Mouse (Mus musculus) heart, embryonic 14.5 days (tissue): ENCODE data around the gene Nabp1. TPM values are rescaled to one million over a fixed set of nuclear protein-coding genes. Genes with fewer than 3 reads are reported as not detected.

Experiments used
- ATAC-seq: fragments of 200-750 bp; cut with Nextera tagmentation; 2 replicates; pipeline ENCODE4 v1.8.0; 2017; ENCODE audit warnings: low read depth, moderate TSS enrichment; ENCODE audit not compliant: insufficient number of reproducible peaks, insufficient read depth, low FRiP score
- H3K27ac ChIP-seq, 2 experiments: fragments of 200-500 bp in 1 of 2; fragments of 300-500 bp in 1 of 2; sonication (generic) in 1 of 2; replicated peaks in 1 of 2; 2 replicates each; pipeline ENCODE4 v1.5.1; 2012 to 2014; ENCODE audit warnings: low read depth in 2 of 2, low read length in 2 of 2, control low read depth in 1 of 2, mild to moderate bottlenecking in 1 of 2, mixed read lengths in 1 of 2; ENCODE audit not compliant: control insufficient read depth in 1 of 2, insufficient read depth in 1 of 2
- H3K27me3 ChIP-seq: fragments of 300-500 bp; sonication (generic); 2 replicates; pipeline ENCODE4 v1.6.1; 2014; ENCODE audit warnings: mild to moderate bottlenecking, low read length, control low read depth; ENCODE audit not compliant: control insufficient read depth, insufficient read depth
- H3K36me3 ChIP-seq: fragments of 300-500 bp; sonication (generic); 2 replicates; pipeline ENCODE4 v1.6.1; 2014; ENCODE audit warnings: mild to moderate bottlenecking, control low read depth, low read length, mixed read lengths; ENCODE audit not compliant: control insufficient read depth, insufficient read depth
- H3K4me1 ChIP-seq, 2 experiments: fragments of 200-500 bp in 1 of 2; fragments of 300-500 bp in 1 of 2; sonication (generic) in 1 of 2; 2 replicates each; pipeline ENCODE4 v1.6.1; 2012 to 2014; ENCODE audit warnings: low read length in 2 of 2, control low read depth in 1 of 2, mixed read lengths in 1 of 2; ENCODE audit not compliant: control insufficient read depth in 2 of 2, insufficient read depth in 2 of 2
- H3K4me2 ChIP-seq: fragments of 300-500 bp; sonication (generic); 2 replicates; pipeline ENCODE4 v1.6.1; 2014; ENCODE audit warnings: mild to moderate bottlenecking, low read length
- H3K4me3 ChIP-seq, 2 experiments: fragments of 200-500 bp in 1 of 2; fragments of 300-500 bp in 1 of 2; sonication (generic) in 1 of 2; 2 replicates each; pipeline ENCODE4 v1.5.1; 2012 to 2014; ENCODE audit warnings: low read length in 2 of 2, mild to moderate bottlenecking in 2 of 2, control low read depth in 1 of 2, low read depth in 1 of 2, moderate library complexity in 1 of 2; ENCODE audit not compliant: control insufficient read depth in 1 of 2, insufficient read depth in 1 of 2
- H3K9ac ChIP-seq: fragments of 300-500 bp; sonication (generic); 2 replicates; pipeline ENCODE4 v1.6.1; 2014; ENCODE audit warnings: mild to moderate bottlenecking, low read length
- H3K9me3 ChIP-seq: fragments of 300-500 bp; sonication (generic); 2 replicates; pipeline ENCODE4 v1.6.1; 2016; ENCODE audit warnings: low read length, control low read depth; ENCODE audit not compliant: control insufficient read depth
- WGBS: fragments of 180-500 bp; shearing (Covaris S2); extraction: QIAGEN DNeasy Blood & Tissue Kit; methylation state at CpG from one replicate; pipeline ENCODE4 v1.1.7; 2014; 5-methylcytosine and 5-hydroxymethylcytosine counted together
- polyA plus RNA-seq: library from polyadenylated mRNA; unstranded; fragments of >200 nt; fragmentation: Nextera tagmentation; extraction: Ambion mirVana; gene quantifications from 2 replicates; pipeline ENCODE4 v1.2.1, GENCODE M21; 2014

Nabp1 gene
- 19.8 and 22.4 TPM in 2 replicates for polyA plus RNA-seq

DNA sequence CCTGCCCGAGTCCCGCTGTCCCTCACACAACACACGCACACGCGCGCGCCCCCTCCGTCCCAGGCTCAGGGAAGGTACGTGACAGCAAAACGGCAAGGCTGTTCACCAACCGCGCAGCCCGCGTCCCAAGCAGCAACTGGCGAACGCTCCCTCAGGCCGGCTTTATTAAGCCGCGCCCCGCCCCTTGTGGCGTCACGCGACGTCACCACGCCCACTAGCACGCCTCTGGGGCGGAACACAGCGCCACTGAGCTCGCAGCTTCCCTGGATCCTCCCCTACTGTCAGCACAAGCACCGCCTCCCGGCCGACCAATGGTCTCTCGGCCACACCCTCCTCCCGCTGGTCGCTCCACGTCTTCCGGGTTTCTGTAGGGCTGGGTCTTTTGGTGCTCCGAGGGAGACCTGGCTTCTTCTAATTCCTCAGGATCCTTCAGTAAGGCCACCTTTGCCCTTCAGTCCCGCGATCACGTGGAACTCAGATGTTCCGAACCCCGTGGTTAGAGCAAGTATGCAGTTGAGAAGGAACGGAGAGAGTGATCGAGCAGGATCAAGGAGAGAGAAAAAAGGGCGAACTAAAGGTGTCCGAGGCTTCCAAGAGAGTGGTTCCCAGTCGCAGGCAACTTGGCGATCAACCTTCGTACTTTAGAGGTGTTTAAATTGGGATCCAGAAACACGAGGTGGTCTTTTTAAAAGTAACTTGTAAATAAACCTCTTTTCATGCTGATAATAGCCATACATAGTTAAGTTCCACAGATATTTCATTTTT is at the start of gene Nabp1:
Gene Nabp1, minus strand, starts transcription at position 164 of the 765 bp plus-strand sequence.
- no peaks in the 10 kb centered on the region for H3K9me3 ChIP-seq
- H3K27me3 ChIP-seq: no peaks in the 10 kb centered on the region
- H3K4me2 ChIP-seq: peak within 1 kb of the TSS; percentile 91
- H3K4me3 ChIP-seq: peak within 1 kb of the TSS; percentile 67 to 92
- 1% methylated on average over 51 of the region's 51 CpGs for WGBS
- H3K27ac ChIP-seq: peak within 1 kb of the TSS; percentile 94 to 95
- H3K9ac ChIP-seq: peak within 1 kb of the TSS; percentile 89
- H3K36me3 ChIP-seq: peaks cover 9% of the 10 kb centered on the region
- 0 out of 4 replicates have a peak, but pooled peaks cover 2 to 3% of the 10 kb centered on the region in 2 experiments for H3K4me1 ChIP-seq
- peak; percentile 100 for ATAC-seq

DNA sequence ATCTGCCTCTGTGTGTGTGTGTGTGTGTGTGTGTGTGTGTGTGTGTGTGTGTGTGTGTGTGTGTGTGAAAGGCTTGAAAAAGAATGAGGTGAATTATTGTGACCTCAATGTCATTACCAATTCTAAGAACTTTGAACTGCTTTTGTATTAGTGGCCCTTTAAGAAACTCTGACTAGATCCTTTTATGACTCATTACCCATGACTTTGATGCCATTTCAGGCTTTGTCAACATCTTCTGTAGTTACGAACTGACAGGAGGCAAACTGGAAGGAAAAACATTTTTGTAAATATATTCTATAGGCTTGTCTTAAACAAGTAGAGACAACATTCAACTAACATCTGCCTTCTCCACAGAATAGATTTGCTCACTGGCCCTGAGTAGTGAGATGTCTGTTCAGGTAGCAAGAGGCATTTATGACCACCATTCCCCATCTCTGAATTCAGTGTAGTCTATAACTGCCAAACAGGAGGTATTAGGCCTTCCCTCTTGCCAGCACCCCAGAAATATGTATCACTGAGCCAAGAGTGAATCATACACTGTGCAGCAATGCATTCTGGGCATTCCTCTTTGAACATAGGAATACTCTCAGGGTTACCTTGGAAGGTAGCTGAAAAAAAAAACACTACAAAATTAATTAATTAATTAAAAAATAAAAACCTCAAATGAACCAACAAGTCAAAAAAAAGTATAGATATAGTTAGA is 47.5 kb upstream of the Nabp1 start:
- Histone ChIP-seq H3K36me3 (no peaks in the 10 kb centered on the region), H3K9ac (no peak overlapping the region), H3K4me3 (no peak overlapping the region), H3K4me1 (peaks cover 10 to 14% of the 10 kb centered on the region in 2 experiments), H3K4me2 (no peak overlapping the region), H3K27ac (no peak overlapping the region), H3K27me3 (no peaks in the 10 kb centered on the region), H3K9me3 (no peaks in the 10 kb centered on the region)
- no peak for ATAC-seq
- 52% methylated on average over 1 of the region's 1 CpGs for WGBS

DNA sequence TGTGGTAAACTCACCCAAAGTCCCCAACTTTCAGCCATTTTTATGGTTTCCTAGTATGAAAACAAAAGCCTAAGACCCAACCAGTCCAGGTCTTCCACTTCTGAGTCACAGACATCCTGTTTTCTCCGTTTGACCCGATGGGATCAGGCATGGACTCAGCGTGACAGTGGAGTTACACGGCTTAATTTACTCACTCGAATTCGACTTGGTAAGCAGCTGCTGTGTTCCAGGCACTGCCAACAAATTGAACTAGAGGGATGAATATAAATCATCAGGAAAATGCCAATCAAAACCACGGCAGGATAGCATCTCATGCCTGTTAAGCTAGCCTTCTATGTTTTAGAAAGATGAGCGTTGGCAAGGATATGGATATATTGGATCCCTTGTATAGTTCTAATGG is 43.4 kb upstream of the Nabp1 start:
- 85% methylated on average over 8 of the region's 8 CpGs for WGBS
- Histone ChIP-seq H3K9me3 (no peaks in the 10 kb centered on the region), H3K36me3 (no peaks in the 10 kb centered on the region), H3K27me3 (no peaks in the 10 kb centered on the region), H3K27ac (no peak overlapping the region), H3K9ac (no peak overlapping the region), H3K4me3 (no peak overlapping the region), H3K4me2 (no peak overlapping the region), H3K4me1 (peaks cover 0 to 4% of the 10 kb centered on the region in 2 experiments; a peak in 2 of 4 replicates)
- ATAC-seq: no peak

DNA sequence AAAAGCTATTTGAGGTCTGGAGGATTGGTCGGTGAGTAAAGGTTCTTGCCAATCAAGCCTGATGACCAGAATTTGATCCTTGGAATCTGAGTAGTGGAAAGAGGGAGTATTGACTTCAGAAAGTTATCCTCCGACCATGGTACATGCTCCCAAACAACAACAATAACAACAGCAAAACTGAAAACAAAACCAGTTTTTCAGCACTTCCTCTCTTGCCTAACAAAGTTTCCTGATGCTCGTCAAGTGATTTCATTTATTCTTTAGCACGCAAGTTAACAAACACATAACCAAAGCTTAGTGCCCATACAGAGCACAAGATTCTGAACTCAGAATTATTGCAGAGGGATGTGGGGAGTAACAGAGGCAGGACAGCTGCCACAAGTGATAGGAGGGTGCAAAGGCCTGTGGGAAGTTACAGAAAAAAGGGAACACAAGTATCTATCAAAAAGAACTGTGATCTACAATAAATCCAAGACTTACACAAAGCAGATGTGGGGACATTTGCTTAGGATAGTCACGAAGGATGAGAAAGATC is 42.1 kb upstream of the Nabp1 start:
- H3K4me1 ChIP-seq: peaks cover 3 to 8% of the 10 kb centered on the region in 2 experiments
- no peak overlapping the region for H3K4me3 ChIP-seq
- H3K27ac ChIP-seq: no peak overlapping the region
- no peak overlapping the region for H3K9ac ChIP-seq
- 76% methylated on average over 5 of the region's 5 CpGs for WGBS
- H3K36me3 ChIP-seq: no peaks in the 10 kb centered on the region
- H3K27me3 ChIP-seq: no peaks in the 10 kb centered on the region
- no peak for ATAC-seq
- no peaks in the 10 kb centered on the region for H3K9me3 ChIP-seq
- no peak overlapping the region for H3K4me2 ChIP-seq

DNA sequence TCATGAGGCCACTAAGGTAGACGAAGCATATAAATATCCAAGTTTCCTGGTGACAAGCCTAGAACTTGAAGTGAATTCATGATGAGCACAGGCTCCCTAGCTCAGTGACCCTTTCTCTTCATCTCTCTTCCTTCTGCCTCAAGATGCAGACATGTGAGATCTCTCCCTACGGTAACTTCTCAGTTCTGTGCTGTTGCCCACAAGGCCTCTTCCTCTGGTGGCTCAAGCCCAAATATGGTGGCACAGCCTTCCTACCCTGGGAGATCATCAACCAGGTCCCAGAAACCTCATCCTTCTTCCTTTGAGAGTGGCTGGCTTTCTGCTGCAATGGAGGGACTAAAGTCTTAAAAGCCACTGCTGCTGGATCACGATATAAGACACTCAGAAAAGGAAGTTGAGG is 40.9 kb upstream of the Nabp1 start:
- Histone ChIP-seq H3K4me3 (no peak overlapping the region), H3K27ac (no peak overlapping the region)
- WGBS: 81% methylated on average over 3 of the region's 3 CpGs

DNA sequence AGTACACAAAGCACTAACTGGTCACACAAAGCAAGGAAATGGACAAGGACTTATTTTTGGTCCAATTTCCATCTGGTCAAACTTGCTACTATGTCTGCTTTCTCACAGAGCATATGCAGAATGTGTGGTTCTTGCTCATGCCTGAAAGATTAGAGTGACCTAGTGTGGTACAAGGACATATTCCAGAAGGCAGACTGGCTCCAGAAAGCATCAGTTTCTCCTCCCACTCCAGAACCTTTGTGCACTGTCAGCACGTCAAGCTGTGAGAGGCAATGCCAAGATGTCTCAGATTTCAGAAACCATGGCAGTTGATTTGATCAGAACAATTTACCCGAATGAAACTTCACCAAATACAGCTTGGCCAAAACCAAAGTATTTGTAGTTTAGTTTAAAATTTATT is 37.4 kb upstream of the Nabp1 start:
- peak overlapping the region; percentile 80 to 85 for H3K27ac ChIP-seq

More for the DNA sequence above, 40.9 kb upstream of the Nabp1 start:
- no peaks in the 10 kb centered on the region for H3K27me3 ChIP-seq
- no peak overlapping the region for H3K4me2 ChIP-seq
- peaks cover 10 to 20% of the 10 kb centered on the region in 2 experiments for H3K4me1 ChIP-seq
- no peaks in the 10 kb centered on the region for H3K36me3 ChIP-seq
- no peak overlapping the region for H3K9ac ChIP-seq
- no peak for ATAC-seq
- H3K9me3 ChIP-seq: no peaks in the 10 kb centered on the region

DNA sequence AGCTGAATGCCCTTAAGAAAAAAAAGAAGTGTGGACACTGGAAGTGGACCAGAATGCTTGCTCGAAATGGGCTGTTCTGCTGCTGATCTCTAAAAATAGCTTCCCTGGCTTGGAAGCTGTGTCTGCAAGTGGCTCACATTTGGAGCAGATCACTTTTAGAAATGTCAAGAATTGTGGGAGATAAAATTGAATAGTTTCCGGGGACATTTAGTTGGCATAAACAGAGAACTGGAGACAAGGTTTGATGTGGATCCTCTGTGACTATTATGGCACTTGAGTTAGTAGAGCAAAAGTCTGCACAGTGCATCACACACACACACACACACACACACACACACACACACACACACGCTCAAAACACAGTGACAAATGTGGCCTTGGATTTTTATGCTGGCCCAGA is 36.8 kb upstream of the Nabp1 start:
- no peak overlapping the region for H3K9ac ChIP-seq
- H3K27me3 ChIP-seq: no peaks in the 10 kb centered on the region
- WGBS: 23% methylated on average over 3 of the region's 3 CpGs
- no peaks in the 10 kb centered on the region for H3K9me3 ChIP-seq
- no peak overlapping the region for H3K4me3 ChIP-seq
- H3K36me3 ChIP-seq: no peaks in the 10 kb centered on the region
- H3K4me2 ChIP-seq: no peak overlapping the region
- H3K4me1 ChIP-seq: peaks cover 12 to 20% of the 10 kb centered on the region in 2 experiments
- peak overlapping the region; percentile 80 to 85 for H3K27ac ChIP-seq
- no peak for ATAC-seq

More for the DNA sequence above, 37.4 kb upstream of the Nabp1 start:
- Histone ChIP-seq H3K4me2 (no peak overlapping the region), H3K4me3 (no peak overlapping the region), H3K4me1 (peaks cover 12 to 21% of the 10 kb centered on the region in 2 experiments), H3K27me3 (no peaks in the 10 kb centered on the region), H3K9ac (no peak overlapping the region), H3K9me3 (no peaks in the 10 kb centered on the region), H3K36me3 (no peaks in the 10 kb centered on the region)
- no peak for ATAC-seq
- WGBS: 28% methylated on average over 2 of the region's 2 CpGs
